Mouse (Mus musculus) ovary, postnatal 10 days (tissue): Measurements from ENCODE around the gene Phf1.

ENCODE experiments used
- DNase-seq: peaks from one replicate; pipeline ENCODE4 v3.0.0; 2022; ENCODE audit warnings: low spot score

Gene Phf1

GRCm38 (mm10) chr17:26981050-26981449 lies 48.2 kb downstream of the Phf1 start:
- DNase-seq = no peak

- DNase-seq = no peak
These were observed 50.5 kb downstream of the Phf1 start for GRCm38 (mm10) chr17:26983382-26983781.

GRCm38 (mm10) chr17:26985503-26986179 lies 52.8 kb downstream of the Phf1 start:
- DNase-seq = no peak
